Mouse (Mus musculus): ENCODE data around the gene Mybpc1.

GRCm38 (mm10) chr10:88624300-88624699, 19.3 kb upstream of the Mybpc1 start:
- TF ChIP-seq EP300 (IDR thresholded peaks at IDR 0.05; ENCODE audit: low read depth) (no peak), CTCF (IDR thresholded peaks at IDR 0.05; ENCODE audit: low read depth) (no peak)

Data from liver, embryonic 14.5 days (tissue).